Mouse (Mus musculus): Measurements from ENCODE around the gene Olfr935. TPM values are rescaled to one million over a fixed set of nuclear protein-coding genes. Genes with fewer than 3 reads are reported as not detected.

Gene Olfr935
- not detected in 2 replicates for polyA plus RNA-seq (2015; fragmentation: Nextera tagmentation; extraction: Ambion mirVana)

DNA sequence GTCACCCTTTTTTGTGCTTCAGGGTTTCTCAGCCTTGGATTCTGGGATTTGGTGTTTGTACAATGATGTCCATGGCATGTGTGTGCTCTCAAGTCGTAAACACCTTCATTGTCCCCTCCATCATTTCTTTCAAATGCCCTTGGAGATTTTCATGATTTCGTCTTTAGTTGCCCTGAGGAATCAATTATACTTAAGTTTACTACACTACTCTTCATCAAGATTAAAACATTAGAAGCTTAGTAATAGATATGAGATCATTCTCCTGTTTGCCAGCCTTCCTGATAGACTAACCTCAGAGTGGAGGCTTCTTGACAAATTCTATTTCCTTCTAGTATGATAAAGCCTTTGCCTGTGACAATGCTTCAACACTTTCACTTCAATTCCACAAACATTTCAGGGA lies at the start of gene Olfr935:
Gene Olfr935, minus strand, starts transcription at position 101 of the 400 bp plus-strand sequence.
- no peak for ATAC-seq (ENCODE audit: low FRiP score, low read depth)
- Histone ChIP-seq H3K4me3 (no peak within 1 kb of the TSS), H3K27ac (no peak within 1 kb of the TSS), H3K9ac (no peak within 1 kb of the TSS), H3K36me3 (no peaks in the 10 kb centered on the region), H3K4me2 (replicated peaks) (no peak within 1 kb of the TSS), H3K27me3 (no peaks in the 10 kb centered on the region), H3K9me3 (no peaks in the 10 kb centered on the region), H3K4me1 (no peaks in the 10 kb centered on the region)
- 73% methylated on average over 2 of the region's 2 CpGs for WGBS

DNA sequence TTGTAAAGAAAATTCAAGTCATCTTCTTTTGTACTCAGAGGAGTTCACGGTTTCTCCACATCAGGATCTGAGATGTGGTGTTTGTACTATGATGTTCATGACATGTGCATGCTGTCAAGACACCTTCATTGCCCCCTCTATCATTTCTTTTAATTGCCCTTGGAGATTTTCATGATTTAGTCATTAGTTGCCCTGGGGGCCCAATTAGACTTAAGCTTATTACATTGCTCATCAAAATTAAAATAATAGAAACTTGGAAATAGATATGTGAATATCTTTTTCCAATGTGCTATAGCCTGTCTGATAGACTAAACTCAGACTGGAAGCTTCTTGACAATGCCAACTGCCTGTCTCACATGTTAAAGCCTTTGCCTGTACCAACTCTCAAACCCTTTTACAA lies 23.8 kb upstream of the Olfr935 start, which contains the start of gene Olfr146:
Gene Olfr146, minus strand, starts transcription at position 101 of the 400 bp plus-strand sequence.
- no peak within 1 kb of the TSS for H3K4me2 ChIP-seq (replicated peaks)
- WGBS: 81% methylated on average over 1 of the region's 1 CpGs
- H3K9ac ChIP-seq: no peak within 1 kb of the TSS
- no peak within 1 kb of the TSS for H3K27ac ChIP-seq
- H3K9me3 ChIP-seq: no peaks in the 10 kb centered on the region
- H3K4me1 ChIP-seq: no peaks in the 10 kb centered on the region
- H3K36me3 ChIP-seq: no peaks in the 10 kb centered on the region
- no peak for ATAC-seq (ENCODE audit: low FRiP score, low read depth)
- no peak within 1 kb of the TSS for H3K4me3 ChIP-seq
- no peaks in the 10 kb centered on the region for H3K27me3 ChIP-seq

DNA sequence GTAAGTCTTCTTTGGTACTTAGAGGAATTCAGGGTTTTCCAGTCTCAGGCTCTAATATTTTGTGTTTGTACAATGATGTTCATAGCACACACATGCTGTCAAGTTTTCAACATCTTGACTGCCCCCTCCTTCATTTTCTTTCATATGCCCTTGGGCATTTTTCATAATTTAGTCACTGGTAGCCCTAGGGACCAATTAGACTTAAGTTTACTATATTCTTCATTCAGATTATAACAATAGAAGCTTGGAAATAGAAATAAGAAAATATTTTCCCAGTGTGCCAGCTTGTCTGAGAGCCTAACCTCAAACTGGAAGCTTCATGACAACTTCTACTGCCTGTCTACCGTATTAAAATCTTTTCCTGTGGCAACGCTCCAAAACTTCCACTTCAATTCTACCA lies 11.3 kb downstream of the Olfr935 start, which contains the start of gene Olfr934:
Gene Olfr934, minus strand, starts transcription at position 101 of the 400 bp plus-strand sequence.
- Histone ChIP-seq H3K27me3 (no peaks in the 10 kb centered on the region), H3K4me1 (no peaks in the 10 kb centered on the region), H3K9ac (no peak within 1 kb of the TSS), H3K9me3 (no peaks in the 10 kb centered on the region), H3K36me3 (no peaks in the 10 kb centered on the region), H3K4me3 (no peak within 1 kb of the TSS), H3K27ac (no peak within 1 kb of the TSS), H3K4me2 (replicated peaks) (no peak within 1 kb of the TSS)
- WGBS: 84% methylated on average over 2 of the region's 2 CpGs
- no peak for ATAC-seq (ENCODE audit: low FRiP score, low read depth)

DNA sequence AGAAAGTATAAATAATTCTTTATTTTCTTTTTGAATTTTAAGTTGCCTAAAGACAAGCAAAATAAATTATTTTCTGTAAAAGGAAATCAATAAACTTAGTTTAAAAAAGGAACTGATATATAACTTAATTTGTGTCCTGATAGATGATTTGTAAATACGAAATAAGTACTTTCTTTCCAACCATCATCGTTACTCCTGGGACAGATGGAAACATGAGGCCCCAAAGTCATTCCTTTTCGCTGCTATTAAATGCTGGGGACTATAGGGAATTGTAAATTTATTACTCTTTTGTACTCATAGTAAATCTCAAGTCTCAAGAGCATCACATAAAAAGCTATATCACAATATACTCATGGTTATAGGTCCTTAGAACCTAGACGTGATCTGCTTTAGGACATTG lies 27.5 kb downstream of the Olfr935 start, which contains the start of gene Olfr933:
Gene Olfr933, plus strand, starts transcription at position 301 of the 400 bp plus-strand sequence.
- no peaks in the 10 kb centered on the region for H3K27me3 ChIP-seq
- 75% methylated on average over 4 of the region's 4 CpGs for WGBS
- H3K4me3 ChIP-seq: no peak within 1 kb of the TSS
- ATAC-seq (ENCODE audit: low FRiP score, low read depth): no peak
- no peaks in the 10 kb centered on the region for H3K36me3 ChIP-seq
- H3K9me3 ChIP-seq: no peaks in the 10 kb centered on the region
- no peaks in the 10 kb centered on the region for H3K4me1 ChIP-seq
- H3K4me2 ChIP-seq (replicated peaks): no peak within 1 kb of the TSS
- no peak within 1 kb of the TSS for H3K27ac ChIP-seq
- no peak within 1 kb of the TSS for H3K9ac ChIP-seq

DNA sequence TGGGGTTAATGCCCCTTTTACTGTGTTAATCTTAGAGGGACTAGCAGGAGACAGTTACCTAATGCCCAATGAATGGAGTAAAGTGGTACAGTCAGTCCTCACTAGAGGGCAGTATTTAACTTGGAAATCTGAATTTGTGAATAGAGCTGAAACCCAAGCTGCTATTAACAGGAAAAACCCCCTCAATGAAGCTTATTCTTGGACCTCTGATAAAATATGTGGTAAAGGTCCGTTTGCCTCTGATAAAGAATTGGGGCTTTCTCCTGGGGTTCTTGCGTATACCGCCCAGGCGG lies 45.4 kb downstream of the Olfr935 start:
- H3K9ac ChIP-seq: no peak overlapping the region
- ATAC-seq (ENCODE audit: low FRiP score, low read depth): no peak
- 75% methylated on average over 4 of the region's 4 CpGs for WGBS
- no peaks in the 10 kb centered on the region for H3K36me3 ChIP-seq
- H3K9me3 ChIP-seq: no peaks in the 10 kb centered on the region
- H3K27me3 ChIP-seq: no peaks in the 10 kb centered on the region
- H3K4me2 ChIP-seq (replicated peaks): peak overlapping the region; percentile 31
- H3K4me3 ChIP-seq: no peak overlapping the region
- no peaks in the 10 kb centered on the region for H3K4me1 ChIP-seq
- H3K27ac ChIP-seq: no peak overlapping the region

DNA sequence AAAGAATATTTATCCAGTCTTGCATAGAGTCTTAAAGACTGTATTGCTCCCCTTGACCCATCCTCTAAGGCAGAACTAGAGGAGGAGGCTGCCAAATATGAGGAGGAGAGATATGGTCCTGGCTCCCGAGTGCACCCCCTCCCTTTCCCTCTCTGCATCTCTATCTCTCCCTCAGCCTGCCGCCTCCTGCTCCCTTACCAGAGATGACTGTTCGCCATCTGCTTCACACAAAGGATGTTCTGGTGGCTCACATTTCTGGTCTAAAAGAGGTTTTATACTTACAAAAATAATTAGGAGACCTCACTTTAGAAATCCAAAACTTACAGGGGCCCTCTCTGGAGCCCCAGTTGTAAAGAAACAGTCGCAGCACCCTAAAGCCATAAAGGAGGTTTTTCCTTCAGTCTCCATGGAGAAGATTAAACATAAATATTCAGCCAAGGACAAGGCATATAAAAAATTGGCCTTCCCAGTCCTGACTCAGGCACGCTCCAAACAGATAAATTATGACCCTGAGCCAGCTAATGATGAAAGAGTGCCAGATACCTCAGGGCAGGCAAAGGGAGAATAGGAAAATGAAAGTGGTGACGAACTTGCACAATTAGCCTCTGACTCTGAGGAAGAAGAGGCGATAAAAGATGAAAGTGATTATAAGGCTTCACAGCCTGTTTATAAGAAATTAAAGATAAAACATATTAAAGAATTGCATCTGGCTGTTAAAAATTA lies 45.9 kb downstream of the Olfr935 start:
- H3K4me1 ChIP-seq: no peaks in the 10 kb centered on the region
- no peaks in the 10 kb centered on the region for H3K36me3 ChIP-seq
- H3K4me2 ChIP-seq (replicated peaks): peak overlapping the region; percentile 31
- no peaks in the 10 kb centered on the region for H3K9me3 ChIP-seq
- no peaks in the 10 kb centered on the region for H3K27me3 ChIP-seq
- no peak overlapping the region for H3K27ac ChIP-seq
- no peak overlapping the region for H3K9ac ChIP-seq
- ATAC-seq (ENCODE audit: low FRiP score, low read depth): no peak
- H3K4me3 ChIP-seq: no peak overlapping the region
- WGBS: 26% methylated on average over 7 of the region's 7 CpGs

Small RNA genes lying within 50 kb of the gene (microRNA-seq; reads per million reads assigned to microRNA genes)
- gene Gm25529: not detected

Other genes starting within 250 kb of the Olfr935 start
- 0.03 TPM in 2 replicates for gene Olfr920, start 247.4 kb downstream of the Olfr935 start, polyA plus RNA-seq (2015; fragmentation: Nextera tagmentation; extraction: Ambion mirVana)
- gene Olfr921, start 226.6 kb downstream of the Olfr935 start, polyA plus RNA-seq (2015; fragmentation: Nextera tagmentation; extraction: Ambion mirVana): not detected in 2 replicates
- not detected in 2 replicates for gene Olfr922, start 185.1 kb downstream of the Olfr935 start, polyA plus RNA-seq (2015; fragmentation: Nextera tagmentation; extraction: Ambion mirVana)
- not detected in 2 replicates for gene Olfr923, start 173.1 kb downstream of the Olfr935 start, polyA plus RNA-seq (2015; fragmentation: Nextera tagmentation; extraction: Ambion mirVana)
- gene Olfr924, start 155.2 kb downstream of the Olfr935 start, polyA plus RNA-seq (2015; fragmentation: Nextera tagmentation; extraction: Ambion mirVana): not detected in 2 replicates
- not detected in 2 replicates for gene Olfr26, start 144.6 kb downstream of the Olfr935 start, polyA plus RNA-seq (2015; fragmentation: Nextera tagmentation; extraction: Ambion mirVana)
- gene Olfr926, start 122.6 kb downstream of the Olfr935 start, polyA plus RNA-seq (2015; fragmentation: Nextera tagmentation; extraction: Ambion mirVana): not detected in 2 replicates
- not detected in 2 replicates for gene Olfr930, start 69.9 kb downstream of the Olfr935 start, polyA plus RNA-seq (2015; fragmentation: Nextera tagmentation; extraction: Ambion mirVana)
- not detected in 2 replicates for gene Olfr933, start 27.4 kb downstream of the Olfr935 start, polyA plus RNA-seq (2015; fragmentation: Nextera tagmentation; extraction: Ambion mirVana)
- not detected in 2 replicates for gene Olfr934, start 11.4 kb downstream of the Olfr935 start, polyA plus RNA-seq (2015; fragmentation: Nextera tagmentation; extraction: Ambion mirVana)
- not detected in 2 replicates for gene Olfr146, start 23.7 kb upstream of the Olfr935 start, polyA plus RNA-seq (2015; fragmentation: Nextera tagmentation; extraction: Ambion mirVana)
- not detected in 2 replicates for gene Olfr937, start 65.3 kb upstream of the Olfr935 start, polyA plus RNA-seq (2015; fragmentation: Nextera tagmentation; extraction: Ambion mirVana)
- gene Olfr938, start 79.2 kb upstream of the Olfr935 start, polyA plus RNA-seq (2015; fragmentation: Nextera tagmentation; extraction: Ambion mirVana): not detected in 2 replicates
- not detected in 2 replicates for gene Olfr27, start 128.4 kb upstream of the Olfr935 start, polyA plus RNA-seq (2015; fragmentation: Nextera tagmentation; extraction: Ambion mirVana)
- gene Olfr943, start 166.6 kb upstream of the Olfr935 start, polyA plus RNA-seq (2015; fragmentation: Nextera tagmentation; extraction: Ambion mirVana): not detected in 2 replicates
- not detected in 2 replicates for gene Olfr944, start 202.2 kb upstream of the Olfr935 start, polyA plus RNA-seq (2015; fragmentation: Nextera tagmentation; extraction: Ambion mirVana)

All from limb, embryonic 13.5 days (tissue).